Mouse (Mus musculus): Measurements from ENCODE around the gene Ttc30b.
"Not testable (repeated sequence)": the region's sequence is repeated elsewhere in the genome, so short reads cannot be mapped to it uniquely, and the experiment has no call there.

Gene Ttc30b

GRCm38 (mm10) chr2:75938117-75939063 is at the start of gene Ttc30b:
Gene Ttc30b (minus strand): TSS chr2:75938585.
- in situ Hi-C loops (cut with MboI, MseI) = loop anchor here (5.0 kb wide), 1 partner anchor 39 kb away; the partner anchor contains the start of gene Ttc30a2 (in 2 of the 2)

- in situ Hi-C loops (cut with MboI, MseI) = no loop called here
Observed at GRCm38 (mm10) chr2:75987739-75988138, 49.4 kb upstream of the Ttc30b start.

GRCm38 (mm10) chr2:75985124-75985523 is 46.7 kb upstream of the Ttc30b start:
- in situ Hi-C loops (cut with MboI, MseI) = no loop called here

DNA sequence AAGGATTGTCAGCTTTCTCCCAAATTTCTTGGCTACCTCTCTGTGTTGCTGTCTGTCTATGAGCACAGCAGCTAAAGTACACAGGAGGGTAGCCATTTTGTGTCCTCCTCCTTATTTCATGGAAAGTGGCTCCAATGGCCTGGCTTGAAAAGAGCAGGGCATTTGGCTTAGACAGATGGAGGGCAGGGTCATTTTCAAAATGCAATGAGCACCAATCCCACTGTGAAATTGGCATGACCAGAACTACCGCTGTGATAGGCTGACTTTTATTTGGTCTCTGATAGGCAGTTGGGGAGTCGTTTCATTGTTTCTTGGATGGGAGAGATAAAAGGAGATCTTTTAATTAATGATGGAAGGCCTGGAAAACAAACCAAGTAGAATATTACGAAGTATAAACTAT is 45.5 kb upstream of the Ttc30b start:
- in situ Hi-C loops (cut with MboI, MseI) = no loop called here

DNA sequence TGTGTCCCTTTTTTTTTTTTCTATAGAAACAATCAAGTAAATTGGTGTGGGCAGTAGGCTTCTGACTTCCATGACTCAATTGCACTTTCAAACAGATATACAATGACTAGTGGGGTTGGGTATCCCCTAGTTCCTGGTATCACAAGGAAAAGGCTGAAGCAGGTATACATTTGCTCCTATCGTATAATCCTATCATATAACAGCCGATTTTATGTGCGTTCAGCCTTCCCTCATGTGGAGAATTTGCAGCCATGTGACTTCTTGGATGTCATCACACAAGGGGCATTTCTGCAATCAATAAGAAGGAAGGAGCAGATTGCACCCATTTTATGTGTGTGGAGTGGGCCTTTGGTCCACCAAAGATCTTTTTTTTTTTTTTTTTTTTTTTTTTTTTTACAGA is 44.7 kb upstream of the Ttc30b start:
- in situ Hi-C loops (cut with MboI, MseI) = no loop called here

DNA sequence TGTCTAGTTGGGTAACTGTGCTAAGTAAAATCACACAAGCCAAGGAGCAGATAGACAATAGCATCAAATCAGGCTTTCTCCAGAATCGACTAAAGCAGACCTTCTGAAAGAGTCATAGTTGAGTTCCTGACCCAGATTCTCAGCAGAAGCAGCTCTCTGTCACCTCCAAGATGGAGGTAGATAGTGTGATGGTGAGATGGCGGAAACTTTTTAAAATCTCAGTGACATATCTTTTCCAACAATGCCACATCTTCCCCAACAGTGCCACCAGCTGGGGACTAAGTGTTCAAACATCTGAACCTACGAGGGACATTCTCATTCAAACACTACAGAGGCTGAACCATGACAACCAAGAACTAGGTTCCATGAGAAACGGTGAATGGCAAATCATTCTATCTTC is 44.2 kb upstream of the Ttc30b start:
- in situ Hi-C loops (cut with MboI, MseI) = no loop called here

DNA sequence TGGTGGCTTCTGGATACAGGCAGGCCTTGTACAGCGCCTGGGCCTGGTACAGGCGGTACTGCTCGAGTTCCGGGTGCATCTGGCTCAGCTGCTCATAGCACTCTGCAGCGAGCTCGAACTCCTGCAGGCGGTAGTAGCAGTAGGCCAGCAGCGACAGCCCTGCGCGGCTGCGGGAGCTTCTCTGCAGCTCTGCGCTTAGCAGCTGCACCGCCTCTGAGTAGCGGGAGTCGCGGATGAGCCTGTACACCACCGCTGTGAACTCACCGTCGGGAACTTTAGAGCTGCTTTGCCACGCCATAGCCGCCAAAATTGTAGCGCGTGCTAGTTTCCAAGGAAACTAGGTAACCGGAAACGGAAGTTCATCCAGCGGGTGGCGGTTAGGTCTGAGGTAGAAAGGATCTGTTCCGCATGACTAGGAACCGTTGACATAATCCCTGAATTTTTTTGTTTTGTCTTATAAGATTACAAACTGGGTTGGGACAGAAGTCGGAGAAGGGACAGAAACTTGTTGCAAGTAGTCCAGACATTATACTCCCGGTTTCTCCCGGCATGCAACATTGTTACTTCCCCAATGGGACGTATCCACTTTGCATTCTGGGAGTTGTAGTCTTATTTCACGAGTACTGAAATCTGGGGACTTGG is 43.2 kb upstream of the Ttc30b start, which contains the start of gene Ttc30a1:
Ttc30a1 (minus strand) TSS at position 528 of the 642 bp plus-strand sequence.
- in situ Hi-C loops (cut with MboI, MseI) = not testable (repeated sequence)

- in situ Hi-C loops (cut with MboI, MseI) = not testable (repeated sequence)
Observed at GRCm38 (mm10) chr2:75980933-75981439, 42.6 kb upstream of the Ttc30b start.

- in situ Hi-C loops (cut with MboI, MseI) = loop anchor here (5.0 kb wide), 1 partner anchor 41 kb away; the partner anchor contains the start of gene Ttc30b (in 2 of the 2)
Observed at GRCm38 (mm10) chr2:75977752-75978368, 39.5 kb upstream of the Ttc30b start, which contains the start of gene Ttc30a2. Gene Ttc30a2 (minus strand): TSS chr2:75978170.

DNA sequence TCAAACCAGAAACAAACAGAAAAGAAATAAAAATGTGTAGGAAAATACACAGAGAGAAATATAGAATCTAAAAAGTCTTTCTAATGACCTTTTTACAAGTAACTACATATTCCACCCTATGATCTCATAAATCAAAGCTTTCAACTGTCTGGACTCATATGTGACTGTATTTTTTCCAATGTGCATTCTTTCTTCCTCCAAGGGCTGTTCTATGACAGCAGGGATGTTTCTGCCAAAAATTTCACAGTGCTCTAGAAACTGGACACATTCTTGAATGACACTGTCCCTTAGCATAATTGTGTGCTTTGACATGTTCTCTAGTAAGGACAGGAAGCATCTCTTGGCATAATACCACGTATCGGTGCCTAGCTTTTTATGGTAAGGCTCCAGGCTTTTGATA is 37.7 kb upstream of the Ttc30b start:
- in situ Hi-C loops (cut with MboI, MseI) = loop anchor here (5.0 kb wide), 1 partner anchor 39 kb away; the partner anchor contains the start of gene Ttc30b (in 2 of the 2)

GRCm38 (mm10) chr2:75974131-75974530 is 35.7 kb upstream of the Ttc30b start:
- in situ Hi-C loops (cut with MboI, MseI) = loop anchor here in 1 of 2 experiments (5.0 kb wide), 1 partner anchor 357 kb away; no protein-coding TSS in a partner anchor

- in situ Hi-C loops (cut with MboI, MseI) = loop anchor here (5.0 kb wide), 3 partner anchors 173 to 363 kb away; no protein-coding TSS in a partner anchor
Observed at GRCm38 (mm10) chr2:75964972-75965371, 26.6 kb upstream of the Ttc30b start.

GRCm38 (mm10) chr2:75964512-75964911 is 26.1 kb upstream of the Ttc30b start:
- in situ Hi-C loops (cut with MboI, MseI) = loop anchor here in 1 of 2 experiments (5.0 kb wide), 2 partner anchors 177 to 362 kb away; no protein-coding TSS in a partner anchor

- in situ Hi-C loops (cut with MboI, MseI) = loop anchor here in 1 of 2 experiments (5.0 kb wide), 2 partner anchors 177 to 362 kb away; no protein-coding TSS in a partner anchor
Observed at GRCm38 (mm10) chr2:75964051-75964450, 25.7 kb upstream of the Ttc30b start.

GRCm38 (mm10) chr2:75963211-75963840 is 24.9 kb upstream of the Ttc30b start:
- in situ Hi-C loops (cut with MboI, MseI) = loop anchor here in 1 of 2 experiments (5.0 kb wide), 2 partner anchors 176 to 361 kb away; no protein-coding TSS in a partner anchor

DNA sequence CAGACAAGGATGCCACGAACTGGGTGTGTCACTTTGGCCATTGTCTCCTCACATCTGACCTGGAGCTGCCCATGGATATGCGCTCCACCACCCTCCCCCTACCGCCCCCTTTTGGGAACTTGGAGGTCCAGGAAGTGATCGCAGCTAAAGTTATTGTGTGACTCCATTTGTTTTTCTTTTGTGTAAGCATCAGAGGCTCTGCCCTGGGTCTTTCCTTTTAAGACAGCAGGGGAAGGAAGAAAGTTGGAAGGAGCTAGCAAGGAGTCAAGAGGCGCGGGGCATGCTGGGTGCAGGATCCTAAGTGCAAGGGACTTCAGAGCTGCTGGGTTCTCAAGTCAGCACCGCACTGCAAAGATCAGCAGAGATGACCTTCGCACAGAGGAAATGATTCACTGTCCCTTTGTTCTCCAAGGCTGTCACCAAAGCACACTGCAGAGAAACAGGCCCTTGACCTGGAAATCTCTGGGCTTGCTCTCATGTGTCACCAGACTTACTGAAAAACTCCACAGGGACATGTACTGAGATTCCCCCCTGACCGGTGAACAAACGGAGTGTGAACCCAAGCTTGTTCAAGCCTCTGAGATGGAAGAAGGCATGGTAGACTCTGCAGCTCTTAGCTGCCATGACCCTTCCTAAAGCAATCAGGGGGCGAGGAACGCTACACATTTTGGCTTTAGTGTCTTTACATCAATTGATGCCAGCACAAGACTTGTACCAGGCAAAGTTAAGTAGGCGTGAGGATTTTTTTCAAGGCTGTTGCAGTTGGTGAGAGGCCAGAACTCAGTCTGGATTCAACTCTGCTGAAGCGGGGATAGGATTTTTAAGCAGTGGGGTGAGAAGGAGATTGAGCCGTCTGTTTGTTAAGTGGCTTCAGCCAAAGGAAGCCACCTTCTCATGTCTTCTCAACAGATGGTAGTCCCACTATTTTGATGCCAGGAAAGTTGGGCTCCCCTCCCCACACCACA is 22.3 kb upstream of the Ttc30b start:
- in situ Hi-C loops (cut with MboI, MseI) = loop anchor here in 1 of 2 experiments (5.0 kb wide), 2 partner anchors 173 to 358 kb away; no protein-coding TSS in a partner anchor

DNA sequence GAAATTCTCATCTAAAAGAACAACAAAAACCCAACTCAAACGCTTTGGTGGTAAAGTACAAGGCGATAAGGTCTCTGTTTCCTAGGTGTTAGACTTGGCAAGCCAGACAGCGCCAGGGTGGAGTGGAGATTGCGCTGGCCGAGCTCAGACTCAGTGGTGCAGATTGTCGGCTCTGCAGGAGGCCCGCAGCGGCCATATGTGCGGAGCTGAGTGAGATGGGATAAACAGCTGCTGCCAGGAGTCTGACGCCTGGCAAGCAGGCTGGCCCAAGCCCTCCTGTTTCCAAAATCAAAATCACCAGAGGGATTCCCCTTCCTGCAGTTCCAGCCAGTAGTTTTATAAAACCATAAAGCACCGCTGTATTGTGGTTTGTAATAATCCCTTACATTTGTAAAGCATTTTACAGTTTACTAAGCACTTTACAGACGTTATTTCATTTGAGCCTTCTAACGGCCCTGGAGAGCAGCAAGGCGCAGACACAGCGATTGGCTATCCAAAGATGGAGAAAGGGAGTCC is 21.5 kb upstream of the Ttc30b start:
- in situ Hi-C loops (cut with MboI, MseI) = loop anchor here in 1 of 2 experiments (5.0 kb wide), 2 partner anchors 173 to 358 kb away; no protein-coding TSS in a partner anchor

GRCm38 (mm10) chr2:75959183-75959849 is 20.9 kb upstream of the Ttc30b start:
- in situ Hi-C loops (cut with MboI, MseI) = no loop called here

Data from T-helper 17 cell (primary cell).